Mouse (Mus musculus) testis, adult 2 months (tissue): Measurements from ENCODE around the gene Gm3269.
"Not testable (repeated sequence)": the region's sequence is repeated elsewhere in the genome, so short reads cannot be mapped to it uniquely, and the experiment has no call there.

Experiments used
- CTCF ChIP-seq: fragments of 200-500 bp; IDR thresholded peaks from 2 replicates; pipeline ENCODE4 v1.5.1; 2012; ENCODE audit warnings: low read depth, mild to moderate bottlenecking, inconsistent platforms, low read length, moderate library complexity; ENCODE audit not compliant: control insufficient read depth, insufficient read depth, insufficient replicate concordance
- POLR2A ChIP-seq: fragments of 200-500 bp; IDR thresholded peaks from 2 replicates; pipeline ENCODE4 v1.6.1; 2012; ENCODE audit warnings: low read depth, mild to moderate bottlenecking, inconsistent platforms, low read length, moderate library complexity; ENCODE audit not compliant: control insufficient read depth

DNA sequence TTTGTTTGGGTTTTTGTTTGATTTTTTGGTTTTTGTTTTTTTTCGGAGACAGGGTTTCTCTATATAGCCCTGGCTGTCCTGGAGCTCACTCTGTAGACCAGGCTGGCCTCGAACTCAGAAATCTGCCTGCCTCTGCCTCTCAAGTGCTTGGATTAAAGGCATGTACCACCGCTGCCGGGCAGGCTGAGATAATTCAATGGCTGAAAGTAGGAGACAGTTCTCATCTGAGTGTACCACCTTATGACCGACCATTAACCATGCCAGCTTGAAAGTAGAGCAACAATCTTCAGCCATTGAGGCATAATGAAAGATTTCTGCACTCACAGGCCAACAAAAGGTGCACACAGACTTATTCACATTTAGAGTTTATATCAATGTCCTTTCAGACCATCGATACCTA is 31.5 kb upstream of the Gm3269 start:
- TF ChIP-seq CTCF, POLR2A: not testable (repeated sequence)
